Mouse (Mus musculus) MEL (cell line): ENCODE results near the gene Gm20388. TPM values are rescaled to one million over a fixed set of nuclear protein-coding genes. Genes with fewer than 3 reads are reported as not detected.

Experiments used
- DNase-seq: peaks from one replicate; pipeline ENCODE4 v3.0.0; 2011; ENCODE audit warnings: low read depth, low spot score
- H3K27ac ChIP-seq: 2 replicates; pipeline ENCODE4 v1.5.1; 2012; ENCODE audit warnings: low read depth, mild to moderate bottlenecking, control low read depth, low read length, moderate library complexity; ENCODE audit not compliant: control insufficient read depth
- H3K27me3 ChIP-seq, 2 experiments: fragments of 150-350 bp in 1 of 2; sonication (generic) in 1 of 2; 2 replicates each; pipeline ENCODE4 v1.6.1; 2012; ENCODE audit warnings: low read length in 2 of 2, mild to moderate bottlenecking in 2 of 2, improper control_type of control experiment in 1 of 2, moderate library complexity in 1 of 2; ENCODE audit not compliant: insufficient read depth in 2 of 2, control insufficient read depth in 1 of 2
- H3K36me3 ChIP-seq, 2 experiments: 2 replicates each; pipeline ENCODE4 v1.6.1; 2012 to 2014; ENCODE audit warnings: low read length in 2 of 2, improper control_type of control experiment in 1 of 2, inconsistent platforms in 1 of 2, mild to moderate bottlenecking in 1 of 2; ENCODE audit not compliant: insufficient read depth in 2 of 2, control insufficient read depth in 1 of 2
- H3K4me1 ChIP-seq, 2 experiments: fragments of 150-350 bp in 1 of 2; sonication (generic) in 1 of 2; 2 replicates each; pipeline ENCODE4 v1.6.1; 2012; ENCODE audit warnings: low read length in 2 of 2, improper control_type of control experiment in 1 of 2, mild to moderate bottlenecking in 1 of 2; ENCODE audit not compliant: insufficient read depth in 2 of 2, control insufficient read depth in 1 of 2
- H3K4me3 ChIP-seq, 2 experiments: fragments of 150-350 bp in 1 of 2; sonication (generic) in 1 of 2; 2 replicates each; pipeline ENCODE4 v1.5.1; 2012; ENCODE audit warnings: low read depth in 2 of 2, low read length in 2 of 2, mild to moderate bottlenecking in 2 of 2, moderate library complexity in 2 of 2, control low read depth in 1 of 2, improper control_type of control experiment in 1 of 2; ENCODE audit not compliant: control insufficient read depth in 1 of 2, insufficient read depth in 1 of 2
- H3K79me2 ChIP-seq: 2 replicates; pipeline ENCODE4 v1.6.1; 2012; ENCODE audit warnings: mild to moderate bottlenecking, low read length, moderate library complexity; ENCODE audit not compliant: control insufficient read depth, poor library complexity, insufficient read depth
- H3K9ac ChIP-seq: 2 replicates; pipeline ENCODE4 v1.6.1; 2012; ENCODE audit warnings: low read depth, mild to moderate bottlenecking, control low read depth, low read length, moderate library complexity; ENCODE audit not compliant: control insufficient read depth, poor library complexity, severe bottlenecking
- H3K9me3 ChIP-seq: fragments of 150-350 bp; sonication (generic); replicated peaks from 2 replicates; pipeline ENCODE4 v1.6.1; 2012; ENCODE audit warnings: mild to moderate bottlenecking, low read length, improper control_type of control experiment, moderate library complexity; ENCODE audit not compliant: insufficient read depth
- BHLHE40 ChIP-seq: IDR thresholded peaks from 2 replicates; pipeline ENCODE4 v1.6.1; 2012; ENCODE audit warnings: low read depth, mild to moderate bottlenecking, inconsistent platforms, low read length, improper control_type of control experiment, borderline replicate concordance
- CHD1 ChIP-seq: IDR thresholded peaks from 2 replicates; pipeline ENCODE4 v1.6.1; 2012; ENCODE audit warnings: low read depth, mild to moderate bottlenecking, inconsistent platforms, low read length, improper control_type of control experiment
- CTCF ChIP-seq, 3 experiments: IDR thresholded peaks in 2 of 3; conservative IDR thresholded peaks in 1 of 3; 2 replicates each; pipeline ENCODE4 v1.5.1; 2011 to 2012; ENCODE audit warnings: low read length in 3 of 3, low read depth in 2 of 3, mild to moderate bottlenecking in 2 of 3, improper control_type of control experiment in 1 of 3, inconsistent platforms in 1 of 3, mixed read lengths in 1 of 3, moderate library complexity in 1 of 3; ENCODE audit not compliant: control insufficient read depth in 1 of 3, insufficient read depth in 1 of 3, poor library complexity in 1 of 3, severe bottlenecking in 1 of 3
- E2F4 ChIP-seq: IDR thresholded peaks from 2 replicates; pipeline ENCODE4 v1.6.1; 2011; ENCODE audit warnings: low read depth, low read length, improper control_type of control experiment, borderline replicate concordance
- ELF1 ChIP-seq: IDR thresholded peaks from 2 replicates; pipeline ENCODE4 v1.6.1; 2014; ENCODE audit warnings: low read depth, mild to moderate bottlenecking, inconsistent platforms, low read length, improper control_type of control experiment, moderate library complexity
- EP300 ChIP-seq, 2 experiments: IDR thresholded peaks; 2 replicates each; pipeline ENCODE4 v1.6.1; 2011; ENCODE audit warnings: improper control_type of control experiment in 2 of 2, low read length in 2 of 2, low read depth in 1 of 2, mild to moderate bottlenecking in 1 of 2
- ETS1 ChIP-seq: IDR thresholded peaks from 2 replicates; pipeline ENCODE4 v1.6.1; 2012; ENCODE audit warnings: low read depth, mild to moderate bottlenecking, inconsistent platforms, low read length, improper control_type of control experiment, moderate library complexity
- GABPA ChIP-seq: IDR thresholded peaks from 2 replicates; pipeline ENCODE4 v1.6.1; 2012; ENCODE audit warnings: low read depth, mild to moderate bottlenecking, inconsistent platforms, low read length, improper control_type of control experiment, moderate library complexity
- GATA1 ChIP-seq: IDR thresholded peaks from 2 replicates; pipeline ENCODE4 v1.6.1; 2011; ENCODE audit warnings: low read depth, low read length, improper control_type of control experiment
- HCFC1 ChIP-seq: IDR thresholded peaks from 2 replicates; pipeline ENCODE4 v1.6.1; 2012; ENCODE audit warnings: low read depth, mild to moderate bottlenecking, inconsistent platforms, low read length, improper control_type of control experiment, moderate library complexity
- JUND ChIP-seq: IDR thresholded peaks from 2 replicates; pipeline ENCODE4 v1.6.1; 2011; ENCODE audit warnings: low read depth, mild to moderate bottlenecking, improper control_type of control experiment, low read length
- KAT2A ChIP-seq: conservative IDR thresholded peaks from 2 replicates; pipeline ENCODE4 v1.6.1; 2012; ENCODE audit warnings: low read depth, low read length, improper control_type of control experiment, inconsistent platforms
- MAFK ChIP-seq: IDR thresholded peaks from 2 replicates; pipeline ENCODE4 v1.6.1; 2011; ENCODE audit warnings: low read depth, mild to moderate bottlenecking, low read length, improper control_type of control experiment, borderline replicate concordance
- MAX ChIP-seq: IDR thresholded peaks from 2 replicates; pipeline ENCODE4 v1.6.1; 2011; ENCODE audit warnings: low read length, improper control_type of control experiment
- MAZ ChIP-seq: IDR thresholded peaks from 2 replicates; pipeline ENCODE4 v1.6.1; 2012; ENCODE audit warnings: low read depth, mild to moderate bottlenecking, inconsistent platforms, low read length, improper control_type of control experiment
- MEF2A ChIP-seq: IDR thresholded peaks from 2 replicates; pipeline ENCODE4 v1.6.1; 2014; ENCODE audit warnings: low read depth, mild to moderate bottlenecking, inconsistent platforms, low read length, improper control_type of control experiment; ENCODE audit not compliant: poor library complexity, insufficient replicate concordance, severe bottlenecking; ENCODE audit errors: extremely low read depth
- MXI1 ChIP-seq: IDR thresholded peaks from 2 replicates; pipeline ENCODE4 v1.6.1; 2011; ENCODE audit warnings: mild to moderate bottlenecking, low read depth, low read length, improper control_type of control experiment
- MYC ChIP-seq: IDR thresholded peaks from 2 replicates; pipeline ENCODE4 v1.6.1; 2011; ENCODE audit warnings: low read depth, mild to moderate bottlenecking, low read length, improper control_type of control experiment, moderate library complexity
- NELFE ChIP-seq: IDR thresholded peaks from 2 replicates; pipeline ENCODE4 v1.6.1; 2011; ENCODE audit warnings: low read depth, low read length, improper control_type of control experiment
- POLR2A ChIP-seq, 2 experiments: IDR thresholded peaks; 2 replicates each; pipeline ENCODE4 v1.6.1; 2011 to 2012; ENCODE audit warnings: low read length in 2 of 2, mild to moderate bottlenecking in 2 of 2, control low read depth in 1 of 2, improper control_type of control experiment in 1 of 2, low read depth in 1 of 2, moderate library complexity in 1 of 2; ENCODE audit not compliant: control insufficient read depth in 1 of 2, insufficient read depth in 1 of 2, poor library complexity in 1 of 2
- POLR2AphosphoS2 ChIP-seq: IDR thresholded peaks from 2 replicates; pipeline ENCODE4 v1.6.1; 2011; ENCODE audit warnings: low read length, improper control_type of control experiment
- POLR2AphosphoS5 ChIP-seq: IDR thresholded peaks from 2 replicates; pipeline ENCODE4 v1.6.1; 2012; ENCODE audit warnings: low read depth, borderline replicate concordance, mild to moderate bottlenecking, inconsistent platforms, low read length, moderate library complexity, mixed read lengths
- RAD21 ChIP-seq: IDR thresholded peaks from 2 replicates; pipeline ENCODE4 v1.6.1; 2011; ENCODE audit warnings: mild to moderate bottlenecking, low read depth, low read length, improper control_type of control experiment
- RCOR1 ChIP-seq: IDR thresholded peaks from 2 replicates; pipeline ENCODE4 v1.6.1; 2012; ENCODE audit warnings: low read depth, mild to moderate bottlenecking, inconsistent platforms, low read length, improper control_type of control experiment
- SIN3A ChIP-seq: IDR thresholded peaks from 2 replicates; pipeline ENCODE4 v1.6.1; 2012; ENCODE audit warnings: low read length, improper control_type of control experiment, inconsistent platforms
- SMC3 ChIP-seq: IDR thresholded peaks from 2 replicates; pipeline ENCODE4 v1.6.1; 2011; ENCODE audit warnings: low read depth, low read length, improper control_type of control experiment
- TAL1 ChIP-seq: IDR thresholded peaks from 2 replicates; pipeline ENCODE4 v1.6.1; 2012; ENCODE audit warnings: mild to moderate bottlenecking, inconsistent platforms, low read length, moderate library complexity, mixed read lengths
- TBP ChIP-seq: IDR thresholded peaks from 2 replicates; pipeline ENCODE4 v1.8.0; 2011; ENCODE audit warnings: low read depth, low read length, improper control_type of control experiment
- TCF12 ChIP-seq: IDR thresholded peaks from 2 replicates; pipeline ENCODE4 v1.6.1; 2014; ENCODE audit warnings: low read depth, mild to moderate bottlenecking, inconsistent platforms, low read length, improper control_type of control experiment, moderate library complexity
- USF1 ChIP-seq: IDR thresholded peaks from 2 replicates; pipeline ENCODE4 v1.6.1; 2014; ENCODE audit warnings: low read depth, mild to moderate bottlenecking, inconsistent platforms, low read length, improper control_type of control experiment, moderate library complexity
- USF2 ChIP-seq, 2 experiments: IDR thresholded peaks; 2 replicates each; pipeline ENCODE4 v1.6.1; 2011 to 2012; ENCODE audit warnings: improper control_type of control experiment in 2 of 2, low read length in 2 of 2, borderline replicate concordance in 1 of 2, inconsistent platforms in 1 of 2, low read depth in 1 of 2, mild to moderate bottlenecking in 1 of 2; ENCODE audit not compliant: insufficient read depth in 1 of 2
- ZC3H11A ChIP-seq: IDR thresholded peaks from 2 replicates; pipeline ENCODE4 v1.6.1; 2012; ENCODE audit warnings: low read depth, mild to moderate bottlenecking, inconsistent platforms, low read length, improper control_type of control experiment
- ZKSCAN1 ChIP-seq: IDR thresholded peaks from 2 replicates; pipeline ENCODE4 v1.6.1; 2012; ENCODE audit warnings: low read depth, mild to moderate bottlenecking, inconsistent platforms, low read length, improper control_type of control experiment, moderate library complexity
- ZMIZ1 ChIP-seq: IDR thresholded peaks from 2 replicates; pipeline ENCODE4 v1.6.1; 2012; ENCODE audit warnings: low read depth, mild to moderate bottlenecking, inconsistent platforms, low read length, improper control_type of control experiment, moderate library complexity
- ZNF384 ChIP-seq: IDR thresholded peaks from 2 replicates; pipeline ENCODE4 v1.6.1; 2012; ENCODE audit warnings: low read depth, mild to moderate bottlenecking, inconsistent platforms, low read length, improper control_type of control experiment
- polyA plus RNA-seq, 2 experiments: library from polyadenylated mRNA; stranded (reverse) in 1 of 2; unstranded in 1 of 2; fragments of >175 nt in 1 of 2; fragments of >200 nt in 1 of 2; gene quantifications; 2 replicates each; pipeline versions ENCODE4 v1.2.1 to v1.2.4; 2012; ENCODE audit warnings: low replicate concordance in 2 of 2, low read depth in 1 of 2; ENCODE audit not compliant: insufficient read length in 2 of 2, insufficient read depth in 1 of 2, missing spikeins in 1 of 2
- total RNA-seq: library from RNA; depleted of rRNA; stranded (reverse); fragments of 300-350 nt; gene quantifications from 2 replicates; pipeline ENCODE4 v1.2.3, GENCODE M21; 2012

The Gm20388 gene
- total and polyA plus RNA-seq, 3 experiments, result 11.1 to 17.8 TPM; not detected in 1

GRCm38 (mm10) chr8:122865441-122865840 lies 2954.8 kb downstream of the Gm20388 start:
- Histone ChIP-seq H3K9ac (peak overlapping the region; percentile 46), H3K4me1 (peaks cover 2 to 22% of the 10 kb centered on the region in 2 experiments; a peak in 3 of 4 replicates)
- TF ChIP-seq ETS1 (no peak), RCOR1 (no peak), SIN3A (no peak), USF2 (IDR thresholded peaks at IDR 0.05; ENCODE audit: borderline replicate concordance in 1 of 2, insufficient read depth in 1 of 2, low read depth in 1 of 2, low read length in 2 of 2) (no peak), MYC (no peak), GATA1 (no peak), ZKSCAN1 (no peak), RAD21 (peak; percentile 78), POLR2AphosphoS2 (no peak), MAFK (no peak), E2F4 (no peak), MEF2A (no peak), MAX (no peak), NELFE (no peak), HCFC1 (0 out of 2 replicates have a peak, but pooled peaks have one; percentile 17), EP300 (IDR thresholded peaks at IDR 0.05; ENCODE audit: low read depth in 1 of 2, low read length in 2 of 2) (no peak), ZC3H11A (peak; percentile 67), MAZ (no peak), CTCF (IDR thresholded peaks at IDR 0.05 in 2 of 3, conservative IDR thresholded peaks at IDR 0.05 in 1 of 3; ENCODE audit: control insufficient read depth in 1 of 3, insufficient read depth in 1 of 3, low read depth in 2 of 3, low read length in 3 of 3, poor library complexity in 1 of 3, severe bottlenecking in 1 of 3) (peak; percentile 43 to 86 (median 79)), TAL1 (no peak), SMC3 (peak; percentile 84), ZNF384 (no peak), KAT2A (no peak), TCF12 (no peak), BHLHE40 (no peak), POLR2AphosphoS5 (no peak), ZMIZ1 (no peak), MXI1 (no peak), POLR2A (IDR thresholded peaks at IDR 0.05; ENCODE audit: control insufficient read depth in 1 of 2, insufficient read depth in 1 of 2, low read depth in 1 of 2, low read length in 2 of 2, poor library complexity in 1 of 2) (no peak), ELF1 (no peak), USF1 (no peak), CHD1 (no peak), TBP (no peak), JUND (no peak), GABPA (no peak)
- TF ChIP-seq, all 39 proteins: peak for 5
- no peak overlapping the region for H3K27ac ChIP-seq
- no peaks in the 10 kb centered on the region for H3K79me2 ChIP-seq
- H3K9me3 ChIP-seq, result no peaks in the 10 kb centered on the region
- DNase-seq, result peak; percentile 74
- H3K36me3 ChIP-seq, result no peaks in the 10 kb centered on the region; a peak in 1 of 4 replicates
- H3K4me3 ChIP-seq, result peak overlapping the region; percentile 48 to 64; a peak in 3 of 4 replicates
- no peaks in the 10 kb centered on the region for H3K27me3 ChIP-seq
